Mouse (Mus musculus) cerebellum, postnatal 25 days (tissue): ENCODE measurements at regions not wholly inside any gene's neighbourhood (a gene's known extent, or its start where the extent isn't known, plus 50 kb on each side); places are given as distances from the start of the nearest gene placed in this dataset.

Source experiments
- DNase-seq, 2 experiments: peaks; one replicate each; pipeline ENCODE4 v3.0.0; 2021; ENCODE audit warnings: mixed read lengths in 2 of 2

DNA sequence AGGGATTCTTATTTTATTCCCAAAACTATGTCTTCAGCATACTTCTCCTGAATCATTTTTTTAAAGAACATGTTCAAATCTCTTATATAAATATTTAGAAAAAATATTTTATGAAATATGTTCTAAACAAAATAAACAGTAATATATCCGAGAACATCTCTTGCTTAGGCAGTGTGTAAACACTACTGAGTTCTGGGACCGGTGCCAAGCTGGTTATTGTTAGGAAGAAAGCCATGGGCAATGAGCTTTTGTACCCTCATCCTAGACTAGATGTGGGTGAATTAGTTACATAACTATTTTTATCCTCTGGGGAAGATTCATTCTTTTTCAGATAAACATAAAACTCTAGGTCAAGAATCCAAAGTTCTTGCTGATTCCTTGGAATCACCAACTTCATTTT is 222.5 kb upstream of the Gm10801 start:
- DNase-seq = peak; percentile 9 to 60

- no peak for DNase-seq
Measured at GRCm38 (mm10) chr2:98481533-98481932, 180.5 kb upstream of the Gm10801 start.
